Mouse (Mus musculus): ENCODE results near the gene B9d2. TPM values are rescaled to one million over a fixed set of nuclear protein-coding genes. Genes with fewer than 3 reads are reported as not detected.

B9d2 gene
- polyA plus RNA-seq, 1 experiment from 2014 or later, result 38.3 TPM

DNA sequence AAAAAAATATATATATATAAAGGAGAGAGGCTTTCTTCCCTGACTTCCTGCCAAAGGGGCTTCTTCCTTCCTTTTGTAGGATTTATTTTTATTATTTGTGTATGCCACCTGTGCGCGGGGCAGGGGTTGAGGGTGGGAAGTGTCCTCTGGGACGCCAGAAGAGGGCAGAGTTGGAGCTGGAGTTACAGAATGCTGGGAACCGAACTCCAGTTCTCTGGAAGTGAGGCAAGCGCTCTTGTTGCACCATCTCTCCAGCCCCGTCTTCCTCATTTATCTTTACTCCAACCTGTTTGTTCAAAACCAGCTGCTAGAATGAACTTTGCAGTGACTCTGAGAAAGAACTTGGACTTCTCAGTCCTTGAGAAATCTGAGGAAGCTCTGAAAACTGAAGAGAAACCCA, 609 bp upstream of the B9d2 start:
- Histone ChIP-seq H3K27me3 (ENCODE audit: control insufficient read depth, insufficient read depth, low read length) (no peaks in the 10 kb centered on the region), H3K27ac (ENCODE audit: low read depth, low read length) (peak overlapping the region; percentile 93), H3K4me3 (ENCODE audit: low read depth, low read length) (peak overlapping the region; percentile 57), H3K4me1 (ENCODE audit: control insufficient read depth, insufficient read depth, low read length) (peaks cover 8% of the 10 kb centered on the region; the same call in 1 of the 2 replicates), H3K9ac (replicated peaks; ENCODE audit: low read depth, low read length) (peak overlapping the region; percentile 63; the same call in 1 of the 2 replicates), H3K4me2 (ENCODE audit: low read depth, low read length) (peak overlapping the region; percentile 63), H3K9me3 (ENCODE audit: control insufficient read depth, low read length) (no peaks in the 10 kb centered on the region), H3K36me3 (ENCODE audit: control insufficient read depth, insufficient read depth, low read length) (no peaks in the 10 kb centered on the region)
- 17% methylated on average over 6 of the region's 6 CpGs for WGBS
- ATAC-seq (ENCODE audit: low read depth), result no peak

DNA sequence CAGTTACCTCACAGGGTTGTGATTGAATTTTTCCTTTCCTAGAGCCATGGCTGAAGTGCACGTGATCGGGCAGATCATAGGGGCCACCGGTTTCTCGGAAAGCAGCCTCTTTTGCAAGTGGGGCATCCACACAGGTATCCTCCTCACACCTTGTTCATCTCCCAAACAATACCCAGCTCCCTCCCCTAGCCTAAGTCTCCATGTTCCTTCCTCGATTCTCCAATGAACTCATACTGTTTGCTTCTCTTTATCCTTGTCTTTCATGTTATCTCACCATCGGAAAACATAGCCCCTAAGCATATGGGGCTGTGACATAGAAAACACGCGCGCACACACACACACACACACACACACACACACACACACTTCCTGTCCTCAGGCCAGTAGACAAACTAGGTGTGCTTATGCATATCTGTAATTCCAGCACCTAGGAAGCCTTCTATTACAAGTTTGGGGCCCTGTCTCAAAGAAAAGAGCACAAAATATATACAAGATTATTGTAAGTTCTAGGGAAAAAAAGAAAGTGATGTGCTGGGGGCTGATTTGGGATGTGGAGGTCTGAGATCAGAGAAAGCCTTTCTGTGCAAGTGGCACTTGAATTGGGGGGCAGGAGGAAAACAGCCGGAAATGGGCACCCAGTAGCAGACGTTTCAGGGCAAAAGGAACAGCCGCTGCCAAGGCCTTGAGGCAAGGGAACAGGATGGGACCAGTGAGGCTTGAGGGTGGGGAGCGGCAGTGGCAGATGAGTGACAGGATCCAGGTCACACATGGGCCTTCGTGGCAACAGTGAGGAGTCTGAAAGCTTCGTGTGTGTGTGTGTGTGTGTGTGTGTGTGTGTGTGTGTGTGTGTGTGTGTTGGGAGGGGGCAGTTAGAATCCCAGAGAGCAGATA, 1.0 kb downstream of the B9d2 start:
- Histone ChIP-seq H3K4me2 (ENCODE audit: low read depth, low read length) (peak overlapping the region; percentile 63), H3K27ac (ENCODE audit: low read depth, low read length) (peak overlapping the region; percentile 93), H3K9ac (replicated peaks; ENCODE audit: low read depth, low read length) (no peak overlapping the region), H3K4me3 (ENCODE audit: low read depth, low read length) (peak overlapping the region; percentile 57), H3K4me1 (ENCODE audit: control insufficient read depth, insufficient read depth, low read length) (peaks cover 5% of the 10 kb centered on the region; the same call in 1 of the 2 replicates), H3K27me3 (ENCODE audit: control insufficient read depth, insufficient read depth, low read length) (peaks cover 12% of the 10 kb centered on the region), H3K9me3 (ENCODE audit: control insufficient read depth, low read length) (no peaks in the 10 kb centered on the region), H3K36me3 (ENCODE audit: control insufficient read depth, insufficient read depth, low read length) (no peaks in the 10 kb centered on the region)
- ATAC-seq (ENCODE audit: low read depth), result peak; percentile 19; the same call in 1 of the 2 replicates
- 54% methylated on average over 15 of the region's 15 CpGs for WGBS

DNA sequence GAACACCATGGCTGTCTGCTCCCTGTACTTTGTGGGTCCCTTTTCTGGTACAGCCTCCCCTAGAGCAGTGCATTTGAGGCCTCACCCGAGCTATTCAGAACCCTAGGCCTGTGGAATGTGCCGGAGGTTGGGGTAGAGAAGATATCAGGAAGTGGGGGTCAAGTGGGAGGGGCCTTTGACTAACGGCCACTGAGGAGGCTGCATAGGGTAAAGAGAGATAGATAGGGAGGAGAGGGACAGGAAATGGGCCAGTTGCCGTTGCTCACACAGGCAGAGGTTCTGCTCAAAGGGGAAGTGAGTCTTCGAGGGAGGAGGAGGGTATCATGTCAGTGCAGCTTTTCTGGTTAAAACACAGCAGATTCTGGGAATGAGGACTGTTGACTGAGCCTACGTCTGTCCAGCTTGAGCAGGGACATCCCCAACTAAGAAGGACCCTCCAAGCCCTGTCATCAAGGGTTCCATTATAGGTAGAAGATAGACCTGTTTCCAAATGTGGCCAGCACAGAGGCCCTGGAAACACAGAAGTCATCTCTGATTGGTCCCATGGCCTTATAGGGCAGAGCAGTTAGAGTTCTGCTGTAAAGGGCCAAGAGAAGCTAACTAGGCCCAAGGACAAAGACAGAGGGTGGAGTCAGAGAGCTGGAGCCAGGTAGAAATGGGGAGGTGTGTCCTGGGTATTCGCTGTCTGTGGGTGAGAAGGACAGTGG, 3.0 kb downstream of the B9d2 start:
- Histone ChIP-seq H3K9ac (replicated peaks; ENCODE audit: low read depth, low read length) (no peak overlapping the region), H3K9me3 (ENCODE audit: control insufficient read depth, low read length) (no peaks in the 10 kb centered on the region), H3K4me2 (ENCODE audit: low read depth, low read length) (no peak overlapping the region), H3K27me3 (ENCODE audit: control insufficient read depth, insufficient read depth, low read length) (peaks cover 30% of the 10 kb centered on the region), H3K27ac (ENCODE audit: low read depth, low read length) (no peak overlapping the region), H3K4me3 (ENCODE audit: low read depth, low read length) (no peak overlapping the region), H3K36me3 (ENCODE audit: control insufficient read depth, insufficient read depth, low read length) (no peaks in the 10 kb centered on the region), H3K4me1 (ENCODE audit: control insufficient read depth, insufficient read depth, low read length) (peaks cover 13% of the 10 kb centered on the region)
- 76% methylated on average over 7 of the region's 7 CpGs for WGBS
- ATAC-seq (ENCODE audit: low read depth), result no peak

DNA sequence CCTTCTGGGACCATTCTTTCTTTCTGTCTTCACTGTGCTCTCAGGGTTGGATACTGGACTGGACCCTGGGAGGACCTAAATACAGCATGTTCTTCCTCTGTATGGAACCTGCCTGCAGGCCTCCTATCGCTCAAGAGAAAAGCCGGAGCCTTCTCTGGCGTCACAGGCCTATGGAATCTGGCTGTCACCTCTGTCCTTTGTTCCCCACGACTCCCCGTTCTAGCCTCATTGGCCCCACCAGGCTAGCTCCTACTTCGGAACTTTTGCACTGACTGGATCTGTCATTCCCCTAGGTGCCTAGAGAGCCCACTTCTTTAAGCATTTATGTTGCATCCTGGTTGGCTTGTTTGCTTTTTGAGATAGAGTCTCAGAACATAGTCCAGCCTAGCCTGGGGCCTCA, 4.1 kb downstream of the B9d2 start:
- no peak overlapping the region for H3K4me2 ChIP-seq (ENCODE audit: low read depth, low read length)
- no peak for ATAC-seq (ENCODE audit: low read depth)
- H3K4me1 ChIP-seq (ENCODE audit: control insufficient read depth, insufficient read depth, low read length), result peaks cover 19% of the 10 kb centered on the region
- no peak overlapping the region for H3K4me3 ChIP-seq (ENCODE audit: low read depth, low read length)
- H3K9ac ChIP-seq (replicated peaks; ENCODE audit: low read depth, low read length), result no peak overlapping the region
- WGBS, result 86% methylated on average over 6 of the region's 6 CpGs
- peaks cover 39% of the 10 kb centered on the region for H3K27me3 ChIP-seq (ENCODE audit: control insufficient read depth, insufficient read depth, low read length)
- no peaks in the 10 kb centered on the region for H3K36me3 ChIP-seq (ENCODE audit: control insufficient read depth, insufficient read depth, low read length)
- H3K27ac ChIP-seq (ENCODE audit: low read depth, low read length), result no peak overlapping the region
- no peaks in the 10 kb centered on the region for H3K9me3 ChIP-seq (ENCODE audit: control insufficient read depth, low read length)

DNA sequence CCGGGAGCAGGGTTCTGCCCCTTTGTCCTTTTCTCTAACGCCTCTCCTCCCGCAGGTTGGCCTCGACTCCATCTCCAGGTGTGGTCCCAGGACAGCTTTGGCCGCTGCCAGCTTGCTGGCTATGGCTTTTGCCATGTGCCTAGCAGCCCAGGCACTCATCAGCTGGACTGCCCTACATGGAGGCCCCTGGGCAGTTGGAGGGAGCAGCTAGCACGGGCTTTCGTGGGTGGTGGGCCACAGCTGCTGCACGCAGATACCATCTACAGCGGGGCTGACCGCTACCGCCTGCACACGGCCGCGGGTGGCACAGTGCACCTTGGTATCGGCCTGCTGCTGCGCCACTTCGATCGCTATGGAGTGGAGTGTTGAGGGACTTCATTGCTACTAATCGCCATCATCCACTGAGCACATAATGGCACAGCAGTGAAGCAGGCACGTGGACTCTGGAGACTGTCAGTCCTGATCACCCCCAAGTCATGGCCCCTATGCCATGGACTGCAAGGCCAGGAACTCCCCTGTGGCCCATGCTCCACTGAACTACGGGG, 5.4 kb downstream of the B9d2 start:
- Histone ChIP-seq H3K9ac (replicated peaks; ENCODE audit: low read depth, low read length) (peak overlapping the region; percentile 1; the same call in 1 of the 2 replicates), H3K4me1 (ENCODE audit: control insufficient read depth, insufficient read depth, low read length) (peaks cover 13% of the 10 kb centered on the region), H3K27me3 (ENCODE audit: control insufficient read depth, insufficient read depth, low read length) (peaks cover 47% of the 10 kb centered on the region), H3K36me3 (ENCODE audit: control insufficient read depth, insufficient read depth, low read length) (no peaks in the 10 kb centered on the region), H3K9me3 (ENCODE audit: control insufficient read depth, low read length) (no peaks in the 10 kb centered on the region), H3K4me3 (ENCODE audit: low read depth, low read length) (no peak overlapping the region), H3K4me2 (ENCODE audit: low read depth, low read length) (no peak overlapping the region), H3K27ac (ENCODE audit: low read depth, low read length) (no peak overlapping the region)
- WGBS, result 67% methylated on average over 21 of the region's 21 CpGs
- no peak for ATAC-seq (ENCODE audit: low read depth)

DNA sequence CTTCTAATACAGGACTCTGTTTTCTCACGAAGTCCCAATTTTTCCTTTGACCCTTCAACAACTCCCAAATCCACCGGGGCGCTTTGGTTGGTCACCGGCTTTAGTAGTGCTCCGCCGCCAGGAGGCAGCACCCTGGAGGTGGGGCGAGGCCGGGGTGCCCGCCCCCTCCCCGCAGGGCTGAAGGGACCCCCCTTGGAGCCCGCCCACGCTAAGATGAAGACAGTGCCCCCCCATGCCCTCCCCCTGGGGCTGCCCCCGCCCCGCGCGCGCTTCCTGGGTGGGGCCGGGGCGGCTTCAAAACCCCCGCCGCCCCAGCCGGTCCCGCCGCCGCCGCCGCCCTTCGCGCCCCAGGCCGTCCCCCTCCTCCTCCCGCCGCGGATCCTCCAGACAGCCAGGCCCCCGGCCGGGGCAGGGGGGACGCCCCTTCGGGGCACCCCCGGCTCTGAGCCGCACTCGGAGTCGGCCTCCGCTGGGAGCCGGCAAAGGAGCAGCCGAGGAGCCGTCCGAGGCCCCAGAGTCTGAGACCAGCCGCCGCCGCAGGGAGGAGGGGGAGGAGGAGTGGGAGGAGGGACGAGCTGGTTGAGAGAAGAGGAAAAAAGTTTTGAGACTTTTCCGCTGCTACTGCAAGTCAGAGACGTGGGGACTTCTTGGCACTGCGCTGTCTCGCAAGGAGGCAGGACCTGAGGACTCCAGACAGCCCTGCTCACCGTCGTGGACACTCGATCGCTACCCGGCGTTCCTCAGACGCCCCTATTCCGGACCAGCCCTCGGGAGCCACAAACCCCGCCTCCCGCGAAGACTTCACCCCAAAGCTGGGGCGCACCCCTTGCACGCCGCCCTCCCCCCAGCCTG, 6.3 kb downstream of the B9d2 start, which contains the start of gene Tgfb1:
Tgfb1 (plus strand) TSS at position 323 of the 852 bp plus-strand sequence.
- 2% methylated on average over 51 of the region's 69 CpGs for WGBS
- Histone ChIP-seq H3K36me3 (ENCODE audit: control insufficient read depth, insufficient read depth, low read length) (no peaks in the 10 kb centered on the region), H3K27me3 (ENCODE audit: control insufficient read depth, insufficient read depth, low read length) (peaks cover 47% of the 10 kb centered on the region), H3K4me3 (ENCODE audit: low read depth, low read length) (peak within 1 kb of the TSS; percentile 37), H3K4me1 (ENCODE audit: control insufficient read depth, insufficient read depth, low read length) (peaks cover 13% of the 10 kb centered on the region), H3K27ac (ENCODE audit: low read depth, low read length) (no peak within 1 kb of the TSS), H3K9me3 (ENCODE audit: control insufficient read depth, low read length) (no peaks in the 10 kb centered on the region), H3K9ac (replicated peaks; ENCODE audit: low read depth, low read length) (peak within 1 kb of the TSS; percentile 41), H3K4me2 (ENCODE audit: low read depth, low read length) (peak within 1 kb of the TSS; percentile 52)
- ATAC-seq (ENCODE audit: low read depth), result 0 out of 2 replicates have a peak, but pooled peaks have one; percentile 16

DNA sequence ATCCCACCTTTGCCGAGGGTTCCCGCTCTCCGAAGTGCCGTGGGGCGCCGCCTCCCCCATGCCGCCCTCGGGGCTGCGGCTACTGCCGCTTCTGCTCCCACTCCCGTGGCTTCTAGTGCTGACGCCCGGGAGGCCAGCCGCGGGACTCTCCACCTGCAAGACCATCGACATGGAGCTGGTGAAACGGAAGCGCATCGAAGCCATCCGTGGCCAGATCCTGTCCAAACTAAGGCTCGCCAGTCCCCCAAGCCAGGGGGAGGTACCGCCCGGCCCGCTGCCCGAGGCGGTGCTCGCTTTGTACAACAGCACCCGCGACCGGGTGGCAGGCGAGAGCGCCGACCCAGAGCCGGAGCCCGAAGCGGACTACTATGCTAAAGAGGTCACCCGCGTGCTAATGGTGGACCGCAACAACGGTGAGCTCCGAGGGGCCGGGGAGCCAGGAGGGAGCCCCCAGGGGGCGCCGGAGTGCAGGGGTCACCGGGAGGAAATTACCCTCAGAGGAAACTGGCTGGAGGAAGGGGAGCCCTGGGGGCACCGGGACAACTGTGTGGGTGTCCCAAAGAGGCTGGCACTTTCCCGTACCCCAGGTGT, 7.3 kb downstream of the B9d2 start:
- H3K9ac ChIP-seq (replicated peaks; ENCODE audit: low read depth, low read length), result 0 out of 2 replicates have a peak overlapping the region, but pooled peaks have one; percentile 21
- peak overlapping the region; percentile 37 for H3K4me3 ChIP-seq (ENCODE audit: low read depth, low read length)
- H3K4me2 ChIP-seq (ENCODE audit: low read depth, low read length), result peak overlapping the region; percentile 52
- no peak overlapping the region for H3K27ac ChIP-seq (ENCODE audit: low read depth, low read length)
- peaks cover 47% of the 10 kb centered on the region for H3K27me3 ChIP-seq (ENCODE audit: control insufficient read depth, insufficient read depth, low read length)
- WGBS, result under 1% methylated on average over 46 of the region's 47 CpGs
- H3K36me3 ChIP-seq (ENCODE audit: control insufficient read depth, insufficient read depth, low read length), result no peaks in the 10 kb centered on the region
- no peaks in the 10 kb centered on the region for H3K9me3 ChIP-seq (ENCODE audit: control insufficient read depth, low read length)
- ATAC-seq (ENCODE audit: low read depth), result peak; percentile 17; the same call in 1 of the 2 replicates
- peaks cover 13% of the 10 kb centered on the region for H3K4me1 ChIP-seq (ENCODE audit: control insufficient read depth, insufficient read depth, low read length)

Measured in neural tube, embryonic 14.5 days (tissue).